Mouse (Mus musculus) layer of hippocampus, postnatal 14 days (tissue): ENCODE measurements around the gene Ncln. TPM values are rescaled to one million over a fixed set of nuclear protein-coding genes. Genes with fewer than 3 reads are reported as not detected.
A peak's percentile ranks its signal among the peaks of the same experiment; 100 is the strongest.

ENCODE experiments used
- DNase-seq, 2 experiments: peaks; one replicate each; pipeline ENCODE4 v3.0.0; 2021 to 2022; ENCODE audit warnings: low spot score in 2 of 2, mixed read lengths in 1 of 2
- total RNA-seq, 2 experiments: library from RNA; stranded (reverse); gene quantifications; 2 replicates each; pipeline ENCODE4 v1.2.3; 2021

The Ncln gene
- total RNA-seq, 2 experiments from 2014 or later: 79.7 to 95.2 TPM

- DNase-seq: no peak
These were observed 3.5 kb downstream of the Ncln start for GRCm38 (mm10) chr10:81492606-81493240.

GRCm38 (mm10) chr10:81491018-81491417 lies 5.2 kb downstream of the Ncln start:
- DNase-seq: no peak

GRCm38 (mm10) chr10:81489941-81490340 lies 6.3 kb downstream of the Ncln start:
- DNase-seq: no peak

DNA sequence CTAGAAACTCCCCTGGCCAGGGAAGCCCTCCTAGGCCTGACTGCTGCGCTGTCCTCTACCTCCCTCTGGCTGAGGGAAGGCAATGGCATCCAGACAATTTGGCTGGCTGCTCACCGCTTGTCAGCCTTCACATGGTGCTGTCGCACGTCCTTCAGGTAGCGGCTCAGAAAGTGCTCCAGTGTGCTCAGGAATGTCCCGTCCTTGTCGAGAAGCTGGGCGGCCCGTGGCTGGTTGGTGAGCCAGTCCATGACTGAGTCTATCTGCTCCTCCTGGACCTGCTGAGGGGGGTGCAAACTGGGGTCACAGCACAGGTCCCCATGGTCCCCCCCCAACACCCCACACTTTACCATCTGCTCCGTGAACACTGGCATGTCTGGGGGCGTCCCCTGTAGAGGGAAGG lies 8.1 kb downstream of the Ncln start:
- DNase-seq: no peak

GRCm38 (mm10) chr10:81486496-81486895 lies 9.7 kb downstream of the Ncln start:
- no peak for DNase-seq

DNA sequence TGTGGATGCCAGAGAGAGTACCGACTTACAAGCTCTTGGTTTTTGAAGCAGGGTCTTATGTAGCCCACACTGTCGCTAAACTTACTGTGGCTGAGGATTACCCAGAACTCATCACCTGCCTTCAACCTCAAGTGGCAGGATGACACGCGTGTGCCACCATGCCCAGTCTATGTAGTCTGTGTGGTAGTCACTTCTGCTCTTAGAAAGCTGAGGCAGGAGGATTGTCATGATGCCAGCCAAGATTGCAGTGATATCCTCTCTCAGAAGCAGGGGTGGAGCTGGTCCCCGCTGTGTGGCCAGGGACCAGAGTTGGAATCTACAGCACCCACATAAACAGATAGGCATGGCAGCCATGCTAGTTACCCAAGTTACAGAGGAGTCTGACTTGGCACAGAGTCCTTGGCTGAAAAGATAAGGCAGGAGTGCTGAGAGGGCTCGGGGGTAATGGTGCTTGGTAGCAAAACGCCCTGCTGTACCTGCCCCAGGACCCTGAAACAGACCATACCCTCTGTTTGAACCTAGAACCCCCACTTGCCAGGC lies 10.6 kb downstream of the Ncln start:
- DNase-seq: no peak

DNA sequence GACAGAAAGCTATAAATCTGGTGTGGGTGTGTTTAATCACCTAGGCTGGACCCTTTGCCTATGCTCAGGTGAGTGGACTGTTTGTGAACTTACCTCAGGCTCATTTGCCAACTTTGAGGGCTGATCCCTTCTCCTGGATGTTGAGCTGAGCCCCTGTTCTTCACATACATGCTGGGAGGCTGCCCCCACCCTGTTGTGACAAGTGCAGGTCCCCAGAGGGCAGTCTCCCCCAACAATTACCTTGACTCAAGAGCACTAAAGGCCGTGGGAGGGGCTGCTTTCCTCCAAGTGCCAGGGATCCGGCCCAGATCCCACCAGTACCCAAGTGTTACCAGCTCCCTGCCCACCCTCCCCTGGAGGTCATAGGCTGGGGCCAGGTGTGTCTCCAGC lies 11.1 kb downstream of the Ncln start:
- DNase-seq: no peak

GRCm38 (mm10) chr10:81484441-81485059 lies 11.6 kb downstream of the Ncln start:
- no peak for DNase-seq

- no peak for DNase-seq
These were observed 12.2 kb downstream of the Ncln start for GRCm38 (mm10) chr10:81483983-81484382.

DNA sequence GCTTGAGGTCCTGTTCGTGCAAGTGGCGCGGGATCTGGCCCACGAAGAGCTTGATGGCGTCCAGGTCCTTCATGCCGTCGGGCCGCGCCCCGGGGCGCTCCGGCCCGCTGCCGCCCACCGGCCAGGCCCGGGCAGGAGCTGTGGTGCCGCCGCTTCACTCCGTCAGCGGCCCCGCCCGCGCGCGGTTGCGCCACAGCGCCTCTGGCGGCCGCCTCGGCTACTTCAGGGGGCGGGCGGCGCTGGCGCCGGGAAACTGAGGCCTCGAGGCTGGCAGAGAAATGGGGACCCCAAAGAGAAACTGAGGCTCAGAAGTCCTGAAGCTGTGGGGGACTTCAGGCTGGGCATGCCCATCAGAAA lies 13.7 kb downstream of the Ncln start, which contains the start of gene Celf5:
TSS of gene Celf5 (minus strand) at position 177 of the 357 bp plus-strand sequence.
- peak; percentile 70 to 74 for DNase-seq

DNA sequence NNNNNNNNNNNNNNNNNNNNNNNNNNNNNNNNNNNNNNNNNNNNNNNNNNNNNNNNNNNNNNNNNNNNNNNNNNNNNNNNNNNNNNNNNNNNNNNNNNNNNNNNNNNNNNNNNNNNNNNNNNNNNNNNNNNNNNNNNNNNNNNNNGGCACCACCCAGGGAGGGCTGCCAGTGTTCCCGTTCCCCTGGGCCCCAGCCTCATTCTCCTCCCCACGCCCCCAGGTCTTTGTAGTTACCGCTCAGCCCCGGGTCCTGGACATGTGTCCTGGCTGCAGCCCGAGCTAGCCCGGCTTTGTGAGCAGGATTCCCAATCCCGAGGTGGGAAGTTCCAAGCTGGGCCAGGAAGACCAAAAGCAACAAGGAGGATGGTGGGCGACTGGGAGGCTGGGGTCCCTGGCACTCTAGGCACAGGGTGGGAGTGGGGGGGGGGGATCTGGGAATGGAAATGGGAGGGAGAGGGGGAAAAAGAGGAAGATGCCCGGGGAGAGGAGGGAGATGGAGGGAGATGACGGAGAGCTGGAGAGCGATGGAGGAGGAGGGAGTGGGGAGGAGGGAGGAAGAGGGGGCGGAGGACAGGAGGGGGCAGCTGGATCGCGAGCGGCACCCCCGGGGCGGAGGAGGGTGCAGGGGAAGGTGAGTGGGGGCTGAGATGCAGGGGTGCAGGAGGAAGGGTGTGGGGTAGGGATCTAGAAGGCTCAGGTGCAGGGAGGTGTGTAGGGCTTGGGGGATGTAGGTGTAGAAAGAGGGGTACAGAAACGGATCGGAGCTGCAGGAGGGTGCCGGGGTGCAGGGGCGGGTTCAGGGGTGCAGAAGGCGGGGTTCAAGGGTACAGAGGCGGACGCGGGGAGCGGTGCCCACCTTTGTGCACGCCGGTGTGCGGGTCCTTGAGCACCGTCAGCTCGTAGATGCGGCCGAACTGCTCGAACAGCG lies 14.3 kb downstream of the Ncln start:
- no peak for DNase-seq

- no peak for DNase-seq
These were observed 21.7 kb downstream of the Ncln start for GRCm38 (mm10) chr10:81474461-81474860.

GRCm38 (mm10) chr10:81473003-81473451 lies 23.2 kb downstream of the Ncln start:
- peak; percentile 72 to 88 for DNase-seq

- no peak for DNase-seq
These were observed 23.7 kb downstream of the Ncln start for GRCm38 (mm10) chr10:81472403-81473002.

DNA sequence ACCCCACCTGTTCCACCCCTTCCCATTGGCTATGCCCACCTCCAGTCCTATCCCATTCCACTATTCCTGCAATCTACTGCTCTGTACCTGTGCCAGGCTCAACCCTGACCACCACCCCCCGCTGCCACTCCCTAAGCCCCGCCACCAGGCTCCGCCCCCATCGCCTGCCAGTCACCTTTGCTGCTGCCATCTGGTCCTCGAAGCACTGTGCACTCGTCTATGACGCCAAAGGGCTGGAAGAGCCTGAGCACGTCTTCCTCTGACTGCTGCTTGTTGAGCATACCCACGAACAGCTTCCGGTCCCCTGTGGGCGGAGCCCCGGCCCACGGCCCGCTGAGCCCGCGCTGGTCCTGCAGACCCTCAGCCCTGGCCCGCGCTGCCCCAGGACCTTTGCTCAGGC lies 25.7 kb downstream of the Ncln start:
- no peak for DNase-seq

- DNase-seq: no peak
These were observed 26.9 kb downstream of the Ncln start for GRCm38 (mm10) chr10:81469253-81469652.

DNA sequence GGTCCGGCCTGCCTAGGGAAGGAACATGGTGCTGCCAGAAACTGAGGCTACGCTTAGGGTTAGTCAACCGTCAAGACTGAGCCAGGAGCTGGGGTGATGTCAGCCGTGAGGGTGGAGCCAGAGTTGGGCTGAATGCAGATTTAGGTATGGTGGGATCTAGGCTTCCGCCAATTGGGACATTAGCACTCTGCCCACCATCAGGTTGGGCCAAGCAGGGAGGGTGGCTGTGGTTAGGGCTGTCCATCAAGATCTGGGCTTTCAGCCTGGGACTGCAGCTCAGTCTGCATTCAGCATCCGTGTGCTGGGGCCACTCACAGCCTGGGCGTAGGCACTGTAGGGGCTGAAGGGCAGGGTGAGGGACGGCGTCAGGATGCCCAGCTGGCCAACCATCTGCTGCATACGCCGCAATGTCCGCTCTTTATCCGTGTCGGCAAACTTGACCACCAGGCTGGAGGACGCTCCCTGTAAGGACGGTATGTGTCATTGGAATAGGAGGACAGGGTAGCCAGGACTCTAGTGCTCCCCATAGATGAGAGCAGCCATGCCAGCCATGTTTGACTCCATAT lies 28.4 kb downstream of the Ncln start:
- DNase-seq: no peak

DNA sequence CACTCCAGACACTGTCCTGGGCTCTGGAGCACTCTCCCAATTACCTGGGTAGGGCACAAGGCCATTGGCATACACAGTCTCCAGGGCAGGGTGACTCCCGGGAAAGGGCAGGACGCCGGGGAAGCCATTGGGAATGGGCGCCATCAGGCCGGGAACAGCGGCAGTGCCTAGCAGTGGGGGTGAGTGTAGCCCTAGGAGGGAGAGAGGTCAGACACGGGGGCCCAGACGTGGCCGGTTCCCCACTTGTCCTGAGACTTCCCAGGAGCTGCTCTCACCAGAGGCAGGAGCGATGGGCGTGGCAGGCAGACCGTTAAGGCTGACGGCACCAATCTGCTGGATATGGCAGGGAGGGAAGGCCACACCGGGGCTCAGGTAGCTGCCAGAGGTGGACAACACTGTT lies 29.3 kb downstream of the Ncln start:
- DNase-seq: no peak

DNA sequence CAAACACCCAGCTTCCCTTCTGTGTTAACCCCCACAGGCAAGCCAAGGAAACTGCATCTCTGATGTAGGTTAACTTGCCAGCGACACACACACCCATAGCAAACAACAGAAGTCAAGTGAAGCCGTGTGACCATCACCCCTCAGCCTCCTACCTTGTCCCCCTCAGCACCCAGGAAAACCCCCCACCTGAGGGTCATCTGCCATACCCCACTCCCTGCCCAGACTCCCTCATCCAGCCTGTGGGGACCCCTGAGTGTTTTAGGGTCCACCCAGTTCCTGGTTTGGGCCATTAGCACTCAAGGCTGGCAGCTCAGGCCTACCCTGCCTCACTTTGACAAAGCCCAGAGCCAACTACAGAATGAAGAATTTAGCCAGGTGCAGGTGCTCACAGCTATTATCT lies 30.1 kb downstream of the Ncln start:
- DNase-seq: no peak

GRCm38 (mm10) chr10:81465265-81465645 lies 30.9 kb downstream of the Ncln start:
- DNase-seq: no peak
